Mouse (Mus musculus): Measurements from ENCODE around the gene Snrpb. TPM values are rescaled to one million over a fixed set of nuclear protein-coding genes. Genes with fewer than 3 reads are reported as not detected.

The Snrpb gene
- polyA plus RNA-seq, 1 experiment = 221 TPM

- DNase-seq (ENCODE audit: low read depth, low spot score) = no peak
- 80% methylated on average over 23 of the region's 23 CpGs for WGBS
Measured at GRCm38 (mm10) chr2:130144703-130145324, 34.4 kb downstream of the Snrpb start.

- no peak for DNase-seq (ENCODE audit: low read depth, low spot score)
- WGBS = 76% methylated on average over 8 of the region's 8 CpGs
Measured at GRCm38 (mm10) chr2:130143011-130143410, 36.2 kb downstream of the Snrpb start.

GRCm38 (mm10) chr2:130129687-130130086 is 49.5 kb downstream of the Snrpb start:
- 38% methylated on average over 1 of the region's 1 CpGs for WGBS
- DNase-seq (ENCODE audit: low read depth, low spot score) = no peak

GRCm38 (mm10) chr2:130126073-130126472 is 53.1 kb downstream of the Snrpb start:
- DNase-seq (ENCODE audit: low read depth, low spot score) = no peak
- 45% methylated on average over 1 of the region's 1 CpGs for WGBS

- no peak for DNase-seq (ENCODE audit: low read depth, low spot score)
- 74% methylated on average over 6 of the region's 6 CpGs for WGBS
Measured at GRCm38 (mm10) chr2:130125279-130126059, 53.7 kb downstream of the Snrpb start.

Other genes starting within 250 kb of the Snrpb start
- gene Tgm3, start 167.1 kb downstream of the Snrpb start, polyA plus RNA-seq (2012; rRNA removed) = 0.04 and 0.05 TPM in 2 replicates
- gene Tgm6, start 67.0 kb downstream of the Snrpb start, polyA plus RNA-seq (2012; rRNA removed) = not detected in 2 replicates
- not detected in 2 replicates for gene Tmc2, start 15.8 kb upstream of the Snrpb start, polyA plus RNA-seq (2012; rRNA removed)
- 57.1 and 75.1 TPM in 2 replicates for gene Nop56, start 95.0 kb upstream of the Snrpb start, polyA plus RNA-seq (2012; rRNA removed)
- 224 and 301 TPM in 2 replicates for gene Idh3b, start 105.1 kb upstream of the Snrpb start, polyA plus RNA-seq (2012; rRNA removed)
- 0.63 and 1.0 TPM in 2 replicates for gene Ebf4, start 115.8 kb upstream of the Snrpb start, polyA plus RNA-seq (2012; rRNA removed)
- gene Cpxm1, start 218.2 kb upstream of the Snrpb start, polyA plus RNA-seq (2012; rRNA removed) = 3.4 and 4.2 TPM in 2 replicates
- gene Gm28372, start 225.8 kb upstream of the Snrpb start, polyA plus RNA-seq (2012; rRNA removed) = not detected in 2 replicates
- gene 1700020A23Rik, start 225.9 kb upstream of the Snrpb start, polyA plus RNA-seq (2012; rRNA removed) = not detected in 2 replicates
- gene Tmem239, start 227.1 kb upstream of the Snrpb start, polyA plus RNA-seq (2012; rRNA removed) = not detected in 2 replicates
- 55.2 and 70.3 TPM in 2 replicates for gene Vps16, start 244.9 kb upstream of the Snrpb start, polyA plus RNA-seq (2012; rRNA removed)
- gene Pced1a, start 245.3 kb upstream of the Snrpb start, polyA plus RNA-seq (2012; rRNA removed) = 11.0 and 12.5 TPM in 2 replicates